Mouse (Mus musculus) E14TG2a.4 (cell line): ENCODE results near the gene Cpne5.

Experiments
- CTCF ChIP-seq: conservative IDR thresholded peaks from 2 replicates; pipeline ENCODE4 v1.5.1; 2014; ENCODE audit warnings: low read length
- NANOG ChIP-seq: IDR thresholded peaks from 2 replicates; pipeline ENCODE4 v1.6.1; 2014; ENCODE audit warnings: borderline replicate concordance, low read length, mixed read lengths
- POU5F1 ChIP-seq: IDR thresholded peaks from 2 replicates; pipeline ENCODE4 v1.6.1; 2014; ENCODE audit warnings: low read length, borderline replicate concordance

GRCm38 (mm10) chr17:29251608-29252390, 13.8 kb upstream of the Cpne5 start:
- no peak for TF ChIP-seq CTCF
- no peak for TF ChIP-seq POU5F1
- TF ChIP-seq NANOG, result no peak
